Mouse (Mus musculus): ENCODE measurements around the gene Prpf40b. TPM values are rescaled to one million over a fixed set of nuclear protein-coding genes. Genes with fewer than 3 reads are reported as not detected.

Gene Prpf40b
- polyA plus RNA-seq, 1 experiment from 2014 or later, result 37.1 TPM

GRCm38 (mm10) chr15:99307476-99307875 is 12.6 kb downstream of the Prpf40b start:
- no peak overlapping the region for H3K9ac ChIP-seq (replicated peaks; ENCODE audit: low read depth)
- no peaks in the 10 kb centered on the region for H3K9me3 ChIP-seq (ENCODE audit: low read length)
- no peak overlapping the region for H3K4me3 ChIP-seq (ENCODE audit: low read depth, low read length)
- WGBS, result 74% methylated on average over 9 of the region's 9 CpGs
- TF ChIP-seq CTCF (IDR thresholded peaks at IDR 0.05) (no peak), EP300 (IDR thresholded peaks at IDR 0.05) (no peak)
- H3K27me3 ChIP-seq (replicated peaks; ENCODE audit: insufficient read depth, low read length), result no peaks in the 10 kb centered on the region
- peaks cover 34% of the 10 kb centered on the region for H3K36me3 ChIP-seq (ENCODE audit: insufficient read depth, low read length)
- no peaks in the 10 kb centered on the region for H3K4me1 ChIP-seq (ENCODE audit: insufficient read depth, low read depth, low read length)
- DNase-seq (ENCODE audit: low spot score), result no peak
- no peak for ATAC-seq
- H3K27ac ChIP-seq (ENCODE audit: low read length), result no peak overlapping the region
- no peak overlapping the region for H3K4me2 ChIP-seq (replicated peaks; ENCODE audit: low read depth, low read length)

DNA sequence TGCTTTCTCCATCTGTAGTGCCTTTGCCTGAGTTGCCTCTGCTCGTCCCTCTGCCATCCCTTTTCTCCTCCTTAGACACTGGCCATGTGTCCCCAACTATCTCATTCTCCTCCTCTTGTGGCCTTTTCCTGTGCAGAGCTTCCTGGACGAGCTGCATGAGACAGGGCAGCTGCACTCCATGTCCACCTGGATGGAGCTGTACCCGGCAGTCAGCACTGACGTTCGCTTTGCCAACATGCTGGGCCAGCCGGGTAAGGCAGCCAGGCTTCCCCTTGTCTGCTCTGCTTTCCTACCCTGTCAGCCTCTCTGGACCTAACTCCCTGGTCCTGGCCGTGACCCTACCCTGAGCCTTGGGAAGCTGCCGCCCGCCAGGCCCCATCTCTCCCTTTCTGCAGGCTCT is 14.7 kb downstream of the Prpf40b start:
- peaks cover 34% of the 10 kb centered on the region for H3K36me3 ChIP-seq (ENCODE audit: insufficient read depth, low read length)
- ATAC-seq, result no peak
- no peak overlapping the region for H3K27ac ChIP-seq (ENCODE audit: low read length)
- TF ChIP-seq EP300 (IDR thresholded peaks at IDR 0.05), result no peak
- TF ChIP-seq CTCF (IDR thresholded peaks at IDR 0.05), result no peak
- H3K27me3 ChIP-seq (replicated peaks; ENCODE audit: insufficient read depth, low read length), result no peaks in the 10 kb centered on the region
- 88% methylated on average over 9 of the region's 9 CpGs for WGBS
- H3K9me3 ChIP-seq (ENCODE audit: low read length), result no peaks in the 10 kb centered on the region
- no peak overlapping the region for H3K4me3 ChIP-seq (ENCODE audit: low read depth, low read length)
- H3K4me2 ChIP-seq (replicated peaks; ENCODE audit: low read depth, low read length), result no peak overlapping the region
- H3K4me1 ChIP-seq (ENCODE audit: insufficient read depth, low read depth, low read length), result no peaks in the 10 kb centered on the region
- H3K9ac ChIP-seq (replicated peaks; ENCODE audit: low read depth), result no peak overlapping the region
- no peak for DNase-seq (ENCODE audit: low spot score)

GRCm38 (mm10) chr15:99310617-99311016 is 15.7 kb downstream of the Prpf40b start:
- Histone ChIP-seq H3K9me3 (ENCODE audit: low read length) (no peaks in the 10 kb centered on the region), H3K36me3 (ENCODE audit: insufficient read depth, low read length) (peaks cover 29% of the 10 kb centered on the region; the same call in 1 of the 2 replicates), H3K27ac (ENCODE audit: low read length) (no peak overlapping the region), H3K9ac (replicated peaks; ENCODE audit: low read depth) (no peak overlapping the region), H3K4me1 (ENCODE audit: insufficient read depth, low read depth, low read length) (no peaks in the 10 kb centered on the region), H3K4me2 (replicated peaks; ENCODE audit: low read depth, low read length) (no peak overlapping the region), H3K4me3 (ENCODE audit: low read depth, low read length) (no peak overlapping the region), H3K27me3 (replicated peaks; ENCODE audit: insufficient read depth, low read length) (no peaks in the 10 kb centered on the region)
- ATAC-seq (no peak), DNase-seq (ENCODE audit: low spot score) (no peak)
- TF ChIP-seq EP300 (IDR thresholded peaks at IDR 0.05), result no peak
- no peak for TF ChIP-seq CTCF (IDR thresholded peaks at IDR 0.05)
- WGBS, result 82% methylated on average over 5 of the region's 5 CpGs

- 77% methylated on average over 16 of the region's 16 CpGs for WGBS
- no peak overlapping the region for H3K27ac ChIP-seq (ENCODE audit: low read length)
- no peak overlapping the region for H3K4me2 ChIP-seq (replicated peaks; ENCODE audit: low read depth, low read length)
- no peaks in the 10 kb centered on the region for H3K27me3 ChIP-seq (replicated peaks; ENCODE audit: insufficient read depth, low read length)
- TF ChIP-seq EP300 (IDR thresholded peaks at IDR 0.05) (no peak), CTCF (IDR thresholded peaks at IDR 0.05) (no peak)
- H3K36me3 ChIP-seq (ENCODE audit: insufficient read depth, low read length), result peaks cover 22% of the 10 kb centered on the region; the same call in 1 of the 2 replicates
- no peaks in the 10 kb centered on the region for H3K9me3 ChIP-seq (ENCODE audit: low read length)
- no peak overlapping the region for H3K9ac ChIP-seq (replicated peaks; ENCODE audit: low read depth)
- H3K4me1 ChIP-seq (ENCODE audit: insufficient read depth, low read depth, low read length), result 0 out of 2 replicates have a peak, but pooled peaks cover 3% of the 10 kb centered on the region
- no peak overlapping the region for H3K4me3 ChIP-seq (ENCODE audit: low read depth, low read length)
- no peak for DNase-seq (ENCODE audit: low spot score)
- no peak for ATAC-seq
These were observed 20.0 kb downstream of the Prpf40b start for GRCm38 (mm10) chr15:99314891-99315290.

- no peaks in the 10 kb centered on the region for H3K9me3 ChIP-seq (ENCODE audit: low read length)
- H3K27ac ChIP-seq (ENCODE audit: low read length), result peak overlapping the region; percentile 80
- H3K9ac ChIP-seq (replicated peaks; ENCODE audit: low read depth), result 0 out of 2 replicates have a peak overlapping the region, but pooled peaks have one; percentile 16
- H3K4me3 ChIP-seq (ENCODE audit: low read depth, low read length), result no peak overlapping the region
- H3K36me3 ChIP-seq (ENCODE audit: insufficient read depth, low read length), result peaks cover 28% of the 10 kb centered on the region; the same call in 1 of the 2 replicates
- H3K4me2 ChIP-seq (replicated peaks; ENCODE audit: low read depth, low read length), result no peak overlapping the region
- 0 out of 2 replicates have a peak, but pooled peaks cover 3% of the 10 kb centered on the region for H3K4me1 ChIP-seq (ENCODE audit: insufficient read depth, low read depth, low read length)
- 69% methylated on average over 16 of the region's 16 CpGs for WGBS
- H3K27me3 ChIP-seq (replicated peaks; ENCODE audit: insufficient read depth, low read length), result no peaks in the 10 kb centered on the region
- peak; percentile 85 for TF ChIP-seq CTCF (IDR thresholded peaks at IDR 0.05)
- no peak for TF ChIP-seq EP300 (IDR thresholded peaks at IDR 0.05)
- peak; percentile 62 for ATAC-seq
- DNase-seq (ENCODE audit: low spot score), result peak; percentile 88
These were observed 21.7 kb downstream of the Prpf40b start for GRCm38 (mm10) chr15:99316314-99317266.

- TF ChIP-seq CTCF (IDR thresholded peaks at IDR 0.05), result peak; percentile 72
- peak; percentile 80 for TF ChIP-seq EP300 (IDR thresholded peaks at IDR 0.05)
- peak overlapping the region; percentile 80 for H3K27ac ChIP-seq (ENCODE audit: low read length)
These were observed 22.4 kb downstream of the Prpf40b start for GRCm38 (mm10) chr15:99317267-99317651.

More at GRCm38 (mm10) chr15:99317267-99317651, 22.4 kb downstream of the Prpf40b start:
- Histone ChIP-seq H3K36me3 (ENCODE audit: insufficient read depth, low read length) (peaks cover 28% of the 10 kb centered on the region; the same call in 1 of the 2 replicates), H3K9me3 (ENCODE audit: low read length) (no peaks in the 10 kb centered on the region), H3K27me3 (replicated peaks; ENCODE audit: insufficient read depth, low read length) (no peaks in the 10 kb centered on the region), H3K4me1 (ENCODE audit: insufficient read depth, low read depth, low read length) (0 out of 2 replicates have a peak, but pooled peaks cover 3% of the 10 kb centered on the region), H3K4me2 (replicated peaks; ENCODE audit: low read depth, low read length) (no peak overlapping the region), H3K4me3 (ENCODE audit: low read depth, low read length) (no peak overlapping the region), H3K9ac (replicated peaks; ENCODE audit: low read depth) (no peak overlapping the region)
- 44% methylated on average over 2 of the region's 2 CpGs for WGBS
- ATAC-seq (peak; percentile 79), DNase-seq (ENCODE audit: low spot score) (peak; percentile 76)
